Mouse (Mus musculus) limb, embryonic 11.5 days (tissue): ENCODE results near the gene Crtc3. TPM values are rescaled to one million over a fixed set of nuclear protein-coding genes. Genes with fewer than 3 reads are reported as not detected.
A peak's percentile ranks its signal among the peaks of the same experiment; 100 is the strongest.

Experiments
- ATAC-seq: fragments of 200-750 bp; cut with Nextera tagmentation; 2 replicates; pipeline ENCODE4 v1.8.0; 2017; ENCODE audit warnings: low read depth; ENCODE audit not compliant: insufficient number of reproducible peaks, low FRiP score, low TSS enrichment
- DNase-seq: peaks from one replicate; pipeline ENCODE4 v3.0.0-alpha.2; 2015; ENCODE audit warnings: low spot score
- H3K27ac ChIP-seq: fragments of 300-500 bp; sonication (generic); replicated peaks from 2 replicates; pipeline ENCODE4 v1.5.1; 2014; ENCODE audit warnings: low read depth, mild to moderate bottlenecking, low read length
- H3K27me3 ChIP-seq: fragments of 300-500 bp; sonication (generic); 2 replicates; pipeline ENCODE4 v1.6.1; 2014; ENCODE audit warnings: mild to moderate bottlenecking, low read length, mixed read lengths; ENCODE audit not compliant: control insufficient read depth, insufficient read depth
- H3K36me3 ChIP-seq: fragments of 300-500 bp; sonication (generic); 2 replicates; pipeline ENCODE4 v1.6.1; 2014; ENCODE audit warnings: mild to moderate bottlenecking, low read length, moderate library complexity, mixed read lengths; ENCODE audit not compliant: control insufficient read depth, insufficient read depth
- H3K4me1 ChIP-seq: fragments of 300-500 bp; sonication (generic); 2 replicates; pipeline ENCODE4 v1.6.1; 2014; ENCODE audit warnings: low read length, mixed read lengths; ENCODE audit not compliant: control insufficient read depth, insufficient read depth
- H3K4me2 ChIP-seq: fragments of 300-500 bp; sonication (generic); 2 replicates; pipeline ENCODE4 v1.6.1; 2014; ENCODE audit warnings: low read depth, mild to moderate bottlenecking, moderate library complexity; ENCODE audit not compliant: severe bottlenecking
- H3K4me3 ChIP-seq: fragments of 300-500 bp; sonication (generic); 2 replicates; pipeline ENCODE4 v1.5.1; 2014; ENCODE audit warnings: low read depth, low read length
- H3K9ac ChIP-seq: fragments of 300-500 bp; sonication (generic); 2 replicates; pipeline ENCODE4 v1.6.1; 2014; ENCODE audit warnings: mild to moderate bottlenecking, low read length
- H3K9me3 ChIP-seq: fragments of 300-500 bp; sonication (generic); 2 replicates; pipeline ENCODE4 v1.6.1; 2016; ENCODE audit warnings: low read length; ENCODE audit not compliant: control insufficient read depth
- WGBS: fragments of 180-500 bp; shearing (Covaris S2); extraction: QIAGEN DNeasy Blood & Tissue Kit; methylation state at CpG from one replicate; pipeline ENCODE4 v1.1.7; 2014; 5-methylcytosine and 5-hydroxymethylcytosine counted together
- polyA plus RNA-seq: library from polyadenylated mRNA; unstranded; fragments of >200 nt; fragmentation: Nextera tagmentation; extraction: Ambion mirVana; gene quantifications from 2 replicates; pipeline ENCODE4 v1.2.1, GENCODE M21; 2014

Crtc3 gene
- polyA plus RNA-seq, 1 experiment from 2014 or later, result 14.8 TPM

- H3K9ac ChIP-seq, result no peak overlapping the region
- no peak for ATAC-seq
- 55% methylated on average over 1 of the region's 1 CpGs for WGBS
- H3K36me3 ChIP-seq, result no peaks in the 10 kb centered on the region
- H3K4me1 ChIP-seq, result no peaks in the 10 kb centered on the region
- no peak overlapping the region for H3K4me3 ChIP-seq
- H3K4me2 ChIP-seq, result no peak overlapping the region
- H3K9me3 ChIP-seq, result no peaks in the 10 kb centered on the region
- H3K27me3 ChIP-seq, result no peaks in the 10 kb centered on the region
- no peak for DNase-seq
- no peak overlapping the region for H3K27ac ChIP-seq
Measured at GRCm38 (mm10) chr7:80696334-80696733, 7.7 kb upstream of the Crtc3 start.

- H3K4me2 ChIP-seq, result no peak overlapping the region
- ATAC-seq (no peak), DNase-seq (no peak)
- H3K4me3 ChIP-seq, result no peak overlapping the region
- H3K9me3 ChIP-seq, result no peaks in the 10 kb centered on the region
- no peaks in the 10 kb centered on the region for H3K27me3 ChIP-seq
- H3K9ac ChIP-seq, result no peak overlapping the region
- no peaks in the 10 kb centered on the region for H3K36me3 ChIP-seq
- 89% methylated on average over 9 of the region's 9 CpGs for WGBS
- H3K4me1 ChIP-seq, result peaks cover 3% of the 10 kb centered on the region; the same call in 1 of the 2 replicates
- H3K27ac ChIP-seq, result no peak overlapping the region
Measured at GRCm38 (mm10) chr7:80692472-80692871, 3.8 kb upstream of the Crtc3 start.

GRCm38 (mm10) chr7:80691131-80691530 lies 2.5 kb upstream of the Crtc3 start:
- 61% methylated on average over 6 of the region's 6 CpGs for WGBS
- H3K4me3 ChIP-seq, result no peak overlapping the region
- ATAC-seq (no peak), DNase-seq (no peak)
- H3K4me1 ChIP-seq, result peaks cover 4% of the 10 kb centered on the region; the same call in 1 of the 2 replicates
- H3K9ac ChIP-seq, result no peak overlapping the region
- H3K4me2 ChIP-seq, result no peak overlapping the region
- H3K36me3 ChIP-seq, result no peaks in the 10 kb centered on the region
- H3K27ac ChIP-seq, result no peak overlapping the region
- H3K9me3 ChIP-seq, result no peaks in the 10 kb centered on the region
- H3K27me3 ChIP-seq, result no peaks in the 10 kb centered on the region

- ATAC-seq (no peak), DNase-seq (no peak)
- H3K9ac ChIP-seq, result peak overlapping the region; percentile 93
- no peaks in the 10 kb centered on the region for H3K36me3 ChIP-seq
- peaks cover 4% of the 10 kb centered on the region; the same call in 1 of the 2 replicates for H3K4me1 ChIP-seq
- peak overlapping the region; percentile 75 for H3K4me2 ChIP-seq
- H3K9me3 ChIP-seq, result no peaks in the 10 kb centered on the region
- H3K4me3 ChIP-seq, result peak overlapping the region; percentile 80
- peak overlapping the region; percentile 94 for H3K27ac ChIP-seq
- WGBS, result 28% methylated on average over 10 of the region's 10 CpGs
- H3K27me3 ChIP-seq, result no peaks in the 10 kb centered on the region
Measured at GRCm38 (mm10) chr7:80689221-80689591, 529 bp upstream of the Crtc3 start.

- ATAC-seq (peak; percentile 33; the same call in 1 of the 2 replicates), DNase-seq (peak; percentile 77)
- Histone ChIP-seq H3K9me3 (no peaks in the 10 kb centered on the region), H3K4me1 (peaks cover 4% of the 10 kb centered on the region; the same call in 1 of the 2 replicates), H3K4me3 (peak overlapping the region; percentile 80), H3K9ac (peak overlapping the region; percentile 93), H3K4me2 (peak overlapping the region; percentile 75), H3K27ac (peak overlapping the region; percentile 94), H3K36me3 (no peaks in the 10 kb centered on the region), H3K27me3 (no peaks in the 10 kb centered on the region)
- WGBS, result under 1% methylated on average over 64 of the region's 69 CpGs
Measured at GRCm38 (mm10) chr7:80687721-80688555, 739 bp downstream of the Crtc3 start.

GRCm38 (mm10) chr7:80685639-80686038 lies 3.0 kb downstream of the Crtc3 start:
- Histone ChIP-seq H3K4me2 (no peak overlapping the region), H3K4me1 (peaks cover 4% of the 10 kb centered on the region; the same call in 1 of the 2 replicates), H3K9me3 (no peaks in the 10 kb centered on the region), H3K27ac (no peak overlapping the region), H3K4me3 (no peak overlapping the region), H3K27me3 (no peaks in the 10 kb centered on the region), H3K9ac (no peak overlapping the region), H3K36me3 (no peaks in the 10 kb centered on the region)
- 88% methylated on average over 5 of the region's 5 CpGs for WGBS
- DNase-seq (no peak), ATAC-seq (no peak)

- no peaks in the 10 kb centered on the region for H3K36me3 ChIP-seq
- no peak overlapping the region for H3K4me2 ChIP-seq
- H3K27me3 ChIP-seq, result no peaks in the 10 kb centered on the region
- no peak overlapping the region for H3K27ac ChIP-seq
- peaks cover 6% of the 10 kb centered on the region for H3K4me1 ChIP-seq
- WGBS, result 56% methylated on average over 1 of the region's 1 CpGs
- no peak for DNase-seq
- H3K9ac ChIP-seq, result no peak overlapping the region
- no peak overlapping the region for H3K4me3 ChIP-seq
- no peak for ATAC-seq
- H3K9me3 ChIP-seq, result no peaks in the 10 kb centered on the region
Measured at GRCm38 (mm10) chr7:80682630-80683029, 6.0 kb downstream of the Crtc3 start.

- 18% methylated on average over 12 of the region's 12 CpGs for WGBS
- Histone ChIP-seq H3K4me2 (no peak overlapping the region), H3K27ac (no peak overlapping the region)
Measured at GRCm38 (mm10) chr7:80680218-80680847, 8.3 kb downstream of the Crtc3 start.

More at GRCm38 (mm10) chr7:80680218-80680847, 8.3 kb downstream of the Crtc3 start:
- no peak overlapping the region for H3K9ac ChIP-seq
- H3K4me1 ChIP-seq, result peaks cover 4% of the 10 kb centered on the region; the same call in 1 of the 2 replicates
- H3K9me3 ChIP-seq, result no peaks in the 10 kb centered on the region
- no peaks in the 10 kb centered on the region for H3K27me3 ChIP-seq
- H3K4me3 ChIP-seq, result no peak overlapping the region
- ATAC-seq (no peak), DNase-seq (peak; percentile 49)
- no peaks in the 10 kb centered on the region; the same call in 1 of the 2 replicates for H3K36me3 ChIP-seq
